Mouse (Mus musculus): ENCODE measurements at regions not wholly inside any gene's neighbourhood (a gene's known extent, or its start where the extent isn't known, plus 50 kb on each side); places are given as distances from the start of the nearest gene placed in this dataset.

GRCm38 (mm10) chr3:104712711-104713110, 68.1 kb upstream of the Ppm1j start:
- TF ChIP-seq POLR2A (IDR thresholded peaks at IDR 0.05; ENCODE audit: insufficient read depth, low read depth, low read length) (no peak), CTCF (IDR thresholded peaks at IDR 0.05; ENCODE audit: insufficient read depth, low read depth, low read length) (no peak)
- H3K27ac ChIP-seq (ENCODE audit: insufficient read depth, low read depth, low read length): no peak overlapping the region
- peaks cover 2% of the 10 kb centered on the region; the same call in 1 of the 2 replicates for H3K4me1 ChIP-seq (ENCODE audit: control insufficient read depth, insufficient read depth, low read length)
- 80% methylated on average over 3 of the region's 3 CpGs for WGBS
- no peak overlapping the region for H3K4me3 ChIP-seq (ENCODE audit: insufficient read depth, low read depth, low read length)

GRCm38 (mm10) chr3:104713836-104714631, 66.8 kb upstream of the Ppm1j start:
- peaks cover 2% of the 10 kb centered on the region; the same call in 1 of the 2 replicates for H3K4me1 ChIP-seq (ENCODE audit: control insufficient read depth, insufficient read depth, low read length)
- H3K27ac ChIP-seq (ENCODE audit: insufficient read depth, low read depth, low read length): no peak overlapping the region
- H3K4me3 ChIP-seq (ENCODE audit: insufficient read depth, low read depth, low read length): no peak overlapping the region
- 23% methylated on average over 8 of the region's 8 CpGs for WGBS
- peak; percentile 65 for TF ChIP-seq CTCF (IDR thresholded peaks at IDR 0.05; ENCODE audit: insufficient read depth, low read depth, low read length)
- no peak for TF ChIP-seq POLR2A (IDR thresholded peaks at IDR 0.05; ENCODE audit: insufficient read depth, low read depth, low read length)

- WGBS: 48% methylated on average over 11 of the region's 11 CpGs
- Histone ChIP-seq H3K27ac (ENCODE audit: insufficient read depth, low read depth, low read length) (no peak overlapping the region), H3K4me3 (ENCODE audit: insufficient read depth, low read depth, low read length) (no peak overlapping the region), H3K4me1 (ENCODE audit: control insufficient read depth, insufficient read depth, low read length) (peaks cover 2% of the 10 kb centered on the region; the same call in 1 of the 2 replicates)
- TF ChIP-seq CTCF (IDR thresholded peaks at IDR 0.05; ENCODE audit: insufficient read depth, low read depth, low read length) (no peak), POLR2A (IDR thresholded peaks at IDR 0.05; ENCODE audit: insufficient read depth, low read depth, low read length) (no peak)
Observed at GRCm38 (mm10) chr3:104714679-104715326, 66.1 kb upstream of the Ppm1j start.

Data from olfactory bulb, adult 2 months (tissue).